Mouse (Mus musculus) E14TG2a.4 (cell line): ENCODE results near the gene Tcf25.

Experiments
- CTCF ChIP-seq: conservative IDR thresholded peaks from 2 replicates; pipeline ENCODE4 v1.5.1; 2014; ENCODE audit warnings: low read length
- NANOG ChIP-seq: IDR thresholded peaks from 2 replicates; pipeline ENCODE4 v1.6.1; 2014; ENCODE audit warnings: borderline replicate concordance, low read length, mixed read lengths

- TF ChIP-seq CTCF (no peak), NANOG (no peak)
These were observed 13.5 kb downstream of the Tcf25 start for GRCm38 (mm10) chr8:123387041-123387440.
